Mouse (Mus musculus) kidney, adult 2 months (tissue): Measurements from ENCODE around the gene Tmem170b.

Source experiments
- CTCF ChIP-seq: fragments of 200-500 bp; conservative IDR thresholded peaks from 2 replicates; pipeline ENCODE4 v1.5.1; 2011; ENCODE audit warnings: low read depth, mild to moderate bottlenecking, control low read depth, low read length, moderate library complexity, mixed read lengths; ENCODE audit not compliant: insufficient read depth, insufficient read length
- POLR2A ChIP-seq: fragments of 200-500 bp; IDR thresholded peaks from one replicate; pipeline ENCODE4 v1.6.1; 2011; ENCODE audit warnings: low read depth, low read length, control low read depth

- TF ChIP-seq CTCF (no peak; the same call in 1 of the 2 replicates), POLR2A (no peak)
These were observed 56.8 kb downstream of the Tmem170b start for GRCm38 (mm10) chr13:41662401-41663070.
